Mouse (Mus musculus) common myeloid progenitor, adult 5-6 weeks (primary cell): ENCODE measurements around the gene Tmem200b. TPM values are rescaled to one million over a fixed set of nuclear protein-coding genes. Genes with fewer than 3 reads are reported as not detected.

ENCODE experiments used
- ATAC-seq: replicated peaks from 2 replicates; pipeline ENCODE4 v1.8.0; 2016; ENCODE audit warnings: low read depth, mild to moderate bottlenecking, moderate TSS enrichment, inconsistent platforms; ENCODE audit not compliant: poor library complexity, severe bottlenecking
- total RNA-seq: library from RNA; stranded (forward); fragments of 200-1000, 187-1606 nt; gene quantifications from 2 replicates; pipeline ENCODE4 v1.2.3, GENCODE M21; 2017

Gene Tmem200b
- total RNA-seq, 1 experiment from 2014 or later, result not detected

DNA sequence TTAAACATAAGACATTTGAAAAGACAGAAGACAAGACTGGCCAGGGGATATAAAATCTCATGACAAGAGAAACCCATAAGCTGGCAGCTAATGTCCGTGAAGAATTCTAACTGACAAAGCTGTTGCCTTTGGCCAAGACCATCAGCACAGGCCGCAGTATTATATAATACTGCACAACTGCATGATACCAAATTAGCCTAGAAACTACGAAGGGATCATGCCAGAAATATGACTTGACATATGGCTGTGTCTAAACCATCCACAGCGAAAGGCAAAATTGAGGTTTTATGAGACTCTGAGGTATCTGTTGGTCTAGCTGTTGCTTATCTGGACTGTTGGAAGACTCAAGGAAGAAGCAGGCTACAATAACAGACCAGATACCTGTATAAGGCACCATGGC, 19.3 kb downstream of the Tmem200b start:
- no peak for ATAC-seq

GRCm38 (mm10) chr4:131947848-131948247, 26.3 kb downstream of the Tmem200b start:
- no peak for ATAC-seq

DNA sequence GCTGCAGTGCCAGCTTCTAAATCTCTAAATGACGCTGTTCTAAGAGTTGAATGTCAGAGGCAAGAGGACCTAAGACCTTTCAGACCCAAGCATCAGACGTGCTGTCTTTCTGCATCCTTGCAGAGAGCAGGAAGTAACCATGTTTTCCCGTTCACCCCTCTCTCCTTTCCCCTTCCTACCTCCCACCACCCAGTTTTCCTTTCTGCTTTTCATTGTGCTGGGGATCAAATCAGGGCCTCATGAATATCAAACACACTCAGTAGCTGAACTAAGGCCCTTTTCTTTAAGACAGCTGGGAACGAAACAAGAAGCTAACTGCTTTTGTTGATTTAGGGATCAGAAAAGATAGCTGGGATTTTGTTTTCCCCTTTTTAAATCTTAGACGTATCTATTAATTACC, 28.3 kb downstream of the Tmem200b start:
- ATAC-seq, result no peak

- ATAC-seq, result no peak
These were observed 29.1 kb downstream of the Tmem200b start for GRCm38 (mm10) chr4:131950657-131951056.

DNA sequence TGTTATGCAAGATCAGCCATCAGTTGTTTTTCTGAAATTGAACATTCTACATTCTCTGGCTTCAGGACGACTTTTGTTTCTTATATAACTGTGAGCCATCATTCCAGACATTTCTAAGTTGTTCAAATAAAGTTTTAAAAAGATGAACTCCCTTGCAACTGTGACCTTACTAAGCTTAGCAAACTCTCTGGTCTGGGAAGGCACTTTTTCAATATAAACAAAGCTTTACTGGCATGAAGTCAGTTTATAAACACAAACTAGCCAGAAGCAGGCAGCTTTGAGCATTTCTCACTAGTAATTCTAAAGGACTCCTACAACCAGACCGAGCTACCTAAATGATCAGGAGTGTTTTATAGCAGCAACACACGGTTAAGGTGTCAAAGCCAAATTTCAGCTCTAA, 35.6 kb downstream of the Tmem200b start:
- no peak for ATAC-seq

DNA sequence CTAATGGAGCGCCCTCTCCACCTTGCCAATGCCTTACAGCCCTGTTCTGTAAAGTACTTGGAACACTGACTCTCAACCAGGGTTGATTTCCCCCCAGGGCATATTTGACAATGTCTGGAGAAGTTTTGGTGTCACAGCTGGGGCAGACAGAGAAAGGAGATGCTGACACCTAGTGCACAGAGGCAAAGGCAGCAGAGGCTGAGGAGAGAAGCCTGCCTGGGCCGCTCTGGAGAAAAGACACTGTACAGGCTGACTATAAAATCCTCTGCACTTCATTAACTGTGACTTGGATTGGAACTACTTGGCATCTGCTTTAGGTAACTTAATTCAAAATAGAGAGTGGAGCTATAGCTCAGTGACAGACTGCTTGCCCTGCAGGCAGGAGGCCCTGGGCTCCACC, 47.3 kb downstream of the Tmem200b start:
- ATAC-seq, result no peak

- ATAC-seq, result no peak
These were observed 48.8 kb downstream of the Tmem200b start for GRCm38 (mm10) chr4:131970244-131970853.

Other genes starting within 250 kb of the Tmem200b start
- gene Ptpru, start 83.5 kb upstream of the Tmem200b start, total RNA-seq, result 0.27 and 0.44 TPM in 2 replicates
- gene Mecr, start 78.3 kb upstream of the Tmem200b start, total RNA-seq, result 26.5 and 26.8 TPM in 2 replicates
- 103 and 108 TPM in 2 replicates for gene Srsf4, start 48.2 kb upstream of the Tmem200b start, total RNA-seq
- gene Gm10300, start 152.9 kb downstream of the Tmem200b start, total RNA-seq, result 0.14 and 1.0 TPM in 2 replicates
- 89.1 and 138 TPM in 2 replicates for gene Epb41, start 153.6 kb downstream of the Tmem200b start, total RNA-seq
- not detected in 2 replicates for gene Oprd1, start 222.7 kb downstream of the Tmem200b start, total RNA-seq